Mouse (Mus musculus): Measurements from ENCODE around the gene Ube2q2.
A peak's percentile ranks its signal among the peaks of the same experiment; 100 is the strongest.
"Not testable (repeated sequence)": the region's sequence is repeated elsewhere in the genome, so short reads cannot be mapped to it uniquely, and the experiment has no call there.

The Ube2q2 gene

DNA sequence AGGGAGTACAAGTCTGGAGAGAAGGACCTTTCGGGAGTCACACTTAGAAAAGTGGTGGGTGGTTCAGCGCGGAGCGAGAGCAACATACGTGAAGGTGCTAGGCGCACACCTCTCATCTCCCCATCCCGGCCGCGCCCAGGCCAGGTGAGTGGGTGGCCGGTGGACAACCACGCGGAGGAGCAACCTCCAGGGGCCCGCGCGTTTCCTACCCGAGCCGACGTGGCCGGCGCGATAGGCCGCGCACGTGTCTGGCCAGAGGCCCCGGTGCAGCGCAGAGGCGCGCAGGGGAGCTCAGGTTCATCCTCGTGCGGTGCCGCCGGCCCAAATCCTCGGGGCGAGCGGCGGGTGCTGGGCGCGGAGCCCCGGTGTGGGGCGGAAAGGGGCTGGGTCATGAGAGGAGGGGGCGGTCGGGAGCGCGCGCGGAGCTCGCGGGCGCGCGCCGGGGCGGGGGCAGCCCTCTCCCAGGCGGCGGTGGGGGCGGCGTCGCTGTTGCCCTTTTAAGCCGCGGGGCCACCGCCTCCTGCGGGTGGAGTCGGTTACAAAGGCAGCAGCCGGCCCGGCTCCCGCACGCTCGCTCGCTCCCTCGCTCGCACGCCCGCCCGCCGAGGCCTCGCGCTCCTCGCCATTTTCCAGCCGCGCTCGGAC, at the start of gene Ube2q2:
Gene Ube2q2 (plus strand): TSS at position 1 of the 645 bp plus-strand sequence.
- DNase-seq = peak; percentile 70

DNA sequence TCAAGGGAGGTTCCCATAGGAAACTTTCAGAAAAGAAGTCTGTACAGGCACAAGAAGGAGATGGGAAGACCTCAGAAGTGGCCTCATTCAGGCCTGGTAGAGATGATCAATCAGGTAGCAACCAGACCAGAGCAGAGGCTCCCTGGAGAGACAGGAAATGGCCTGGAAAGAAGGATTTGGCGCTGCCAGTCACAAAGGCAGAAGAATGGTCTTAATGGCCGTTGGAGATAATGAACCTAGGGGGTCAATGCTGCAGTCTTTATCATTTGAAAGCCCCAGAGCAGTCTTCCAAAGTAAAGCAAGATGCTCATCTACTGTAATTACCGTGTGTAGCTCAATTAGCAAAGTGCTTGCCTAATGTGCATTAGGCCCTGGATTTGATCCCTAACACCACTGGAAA, 47.5 kb upstream of the Ube2q2 start:
- no peak for DNase-seq

DNA sequence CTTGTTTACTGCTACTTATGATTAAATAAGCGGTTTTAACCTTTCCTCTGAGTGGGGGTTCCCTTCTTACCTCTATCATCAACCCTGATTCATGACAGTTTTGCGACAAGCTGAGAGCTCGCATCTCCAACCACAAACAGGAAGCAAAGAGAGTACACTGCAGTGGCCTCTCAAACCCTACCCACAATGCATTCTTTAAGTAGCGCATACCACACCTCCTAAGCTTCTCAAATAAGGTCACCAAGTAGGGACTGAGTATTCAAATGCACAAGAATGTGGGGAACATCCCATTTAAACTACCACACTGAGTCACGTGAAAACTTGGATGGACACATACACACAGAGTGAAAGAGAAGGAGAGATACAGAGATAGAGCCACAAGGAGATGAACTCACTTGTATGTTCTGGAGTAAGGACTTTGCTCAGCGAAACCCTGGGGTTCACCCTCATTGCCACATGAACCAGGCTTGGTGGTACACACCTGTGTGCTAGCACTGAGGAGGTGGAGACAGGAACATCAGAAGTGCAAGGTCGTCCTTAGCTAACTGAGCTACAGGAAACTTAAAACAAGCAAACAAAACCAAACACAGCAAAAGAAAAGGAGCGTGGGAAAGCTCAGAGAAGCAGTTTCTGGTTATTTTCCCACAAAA, 46.3 kb upstream of the Ube2q2 start:
- no peak for DNase-seq

DNA sequence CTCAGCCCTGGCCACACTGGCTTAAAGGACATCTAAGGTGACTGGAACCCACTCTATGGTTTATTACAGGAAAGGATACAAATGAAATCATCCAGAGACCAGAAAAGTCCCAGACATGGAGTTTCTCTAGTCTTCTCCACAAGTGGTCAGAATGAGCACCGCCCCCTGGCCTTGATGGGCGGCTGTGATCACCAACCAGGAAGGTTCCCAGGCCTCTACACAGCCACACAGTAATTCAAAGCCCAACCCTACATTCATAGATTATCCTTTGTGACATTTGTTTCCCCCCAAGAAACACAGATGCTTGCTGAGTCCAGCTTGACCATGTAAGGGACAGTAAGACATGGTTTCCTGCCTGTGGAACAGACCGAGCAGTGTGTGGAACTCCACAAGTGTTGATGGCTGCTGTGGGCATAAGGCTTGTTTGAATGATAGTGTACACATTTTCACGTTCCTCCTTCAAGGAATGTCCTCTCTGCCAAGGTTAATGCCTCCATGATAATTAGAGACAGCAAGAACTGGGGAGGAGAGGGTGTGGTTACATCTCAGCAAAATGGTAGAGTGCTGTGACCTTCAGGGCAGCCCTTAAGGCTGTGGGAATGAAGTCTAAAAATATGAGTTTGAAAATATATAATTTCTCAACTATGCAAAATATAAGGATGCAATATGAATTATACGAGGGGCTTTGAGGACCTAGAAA, 45.6 kb upstream of the Ube2q2 start:
- no peak for DNase-seq

DNA sequence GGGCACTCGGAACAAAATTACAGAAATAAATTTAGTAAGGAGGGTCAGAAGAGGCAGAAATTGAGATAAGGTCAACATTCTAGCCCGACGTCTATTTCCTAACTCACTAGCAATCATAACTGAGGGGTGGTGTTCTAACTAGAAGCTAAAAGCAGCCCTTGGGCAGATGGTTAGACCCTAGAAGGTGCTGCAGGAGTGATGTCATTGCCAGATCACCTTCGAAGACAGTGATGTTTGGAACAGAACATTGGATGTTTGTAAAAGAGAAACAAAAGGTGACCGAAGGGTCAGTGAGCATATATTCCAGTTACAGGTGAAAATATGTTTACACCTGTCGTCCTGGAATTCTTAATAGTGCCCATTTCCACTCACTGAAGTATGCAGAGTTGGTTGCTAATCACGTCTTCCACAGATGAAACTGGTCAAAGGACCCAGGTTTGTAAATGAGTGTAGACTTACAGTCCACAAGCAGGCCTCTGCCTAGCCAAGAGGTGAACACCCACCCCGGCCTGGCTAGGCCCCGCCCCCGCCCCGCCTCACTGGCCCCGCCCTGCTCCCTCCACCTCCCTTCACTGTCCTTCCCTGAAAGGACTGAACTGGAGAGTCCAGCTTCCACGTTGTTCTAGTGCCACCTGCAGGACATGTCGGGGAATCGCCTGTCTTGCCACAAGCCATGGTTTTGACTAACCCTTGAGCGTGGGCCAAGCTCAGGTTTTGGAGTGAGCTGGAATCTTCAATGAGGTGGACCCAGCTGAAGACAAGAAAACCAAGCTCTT, 38.4 kb upstream of the Ube2q2 start:
- DNase-seq = peak; percentile 93

DNA sequence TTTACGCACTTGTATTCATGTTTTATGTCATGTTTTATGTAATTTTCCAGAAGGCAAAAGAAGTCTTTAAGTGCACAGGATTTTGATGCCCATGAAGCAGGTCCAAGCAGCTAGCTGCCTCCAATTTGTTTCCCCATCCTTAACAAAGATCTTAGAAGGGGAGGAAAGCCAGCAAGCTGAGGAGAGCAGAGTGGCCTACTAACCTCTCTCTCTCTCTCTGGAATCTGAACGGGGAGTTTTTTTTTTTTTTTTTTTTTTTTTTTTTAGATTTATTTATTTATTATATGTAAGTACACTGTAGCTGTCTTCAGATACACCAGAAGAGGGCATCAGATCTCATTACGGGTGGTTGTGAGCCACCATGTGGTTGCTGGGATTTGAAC, 37.8 kb upstream of the Ube2q2 start:
- DNase-seq = not testable (repeated sequence)

DNA sequence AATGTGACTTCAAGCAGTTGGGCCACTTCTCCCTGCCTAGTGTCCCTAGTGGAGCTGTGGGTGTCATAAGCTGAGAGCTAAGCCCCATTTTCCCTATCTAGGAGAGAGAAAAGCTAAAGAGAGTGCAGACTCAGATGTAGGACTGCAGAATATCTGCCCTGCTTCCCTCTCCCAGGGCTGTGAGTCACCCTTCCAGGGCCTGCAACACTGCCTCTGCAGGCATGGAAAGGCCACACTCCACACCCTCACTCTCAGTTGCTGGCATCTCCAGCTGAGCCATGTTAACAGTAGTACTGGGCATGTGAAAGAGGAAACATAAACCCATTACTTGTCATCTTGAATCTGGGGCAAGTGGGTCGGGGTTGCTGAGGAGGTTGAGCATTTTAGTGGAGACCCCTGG, 33.9 kb upstream of the Ube2q2 start:
- DNase-seq = no peak

DNA sequence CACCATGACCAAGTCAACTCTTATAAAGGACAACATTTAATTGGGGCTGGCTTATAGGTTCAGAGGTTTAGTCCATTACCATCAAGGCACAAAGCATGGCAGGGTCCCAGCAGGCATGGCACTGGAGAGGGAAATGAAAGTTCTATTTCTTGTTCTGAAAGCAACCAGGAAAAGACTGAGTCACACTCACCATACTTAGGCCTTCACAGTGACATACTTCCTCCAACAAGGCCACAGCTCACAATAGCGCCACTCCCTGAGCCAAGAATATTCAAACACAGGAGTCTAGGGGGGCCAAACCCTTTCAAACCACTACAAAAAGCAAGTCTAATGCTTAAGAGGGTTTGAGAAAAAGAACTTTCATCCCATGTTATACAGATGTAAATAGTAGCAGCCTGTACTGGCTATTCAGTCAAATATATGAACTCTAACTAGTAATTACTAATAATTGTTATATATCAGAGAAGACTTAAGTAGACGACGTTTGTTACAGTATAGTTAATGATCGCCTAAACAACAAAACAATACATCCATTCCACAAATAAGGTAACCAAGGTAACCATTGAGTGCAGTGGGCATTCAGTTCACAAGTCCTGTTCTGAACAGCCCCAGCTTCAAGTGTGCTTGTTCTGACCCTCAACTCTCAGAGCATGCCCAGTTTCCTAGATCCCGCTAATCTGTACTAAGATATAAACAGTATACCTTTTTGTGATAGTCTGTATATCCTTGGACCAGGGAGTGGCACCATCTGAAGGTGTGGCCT, 31.2 kb upstream of the Ube2q2 start:
- no peak for DNase-seq

DNA sequence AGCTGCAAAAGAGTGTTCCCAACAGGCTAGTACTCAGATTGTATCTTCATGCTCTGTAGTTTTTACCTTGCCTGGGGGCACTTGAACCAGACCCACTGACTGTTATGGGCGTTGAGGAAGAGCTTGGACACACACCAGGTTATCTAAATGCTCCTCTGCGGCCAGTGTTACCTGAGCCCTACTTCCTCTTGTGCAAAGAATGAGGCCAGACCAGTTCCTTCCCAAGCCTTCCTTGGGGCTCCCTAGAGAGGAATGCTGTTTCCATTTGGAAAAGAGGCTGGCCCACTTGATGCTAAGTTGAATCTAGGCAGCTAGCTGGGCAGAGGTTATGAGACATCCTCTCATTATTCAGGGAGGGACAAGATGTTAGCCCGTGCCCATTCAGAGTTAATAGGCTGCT, 26.1 kb upstream of the Ube2q2 start:
- DNase-seq = no peak

DNA sequence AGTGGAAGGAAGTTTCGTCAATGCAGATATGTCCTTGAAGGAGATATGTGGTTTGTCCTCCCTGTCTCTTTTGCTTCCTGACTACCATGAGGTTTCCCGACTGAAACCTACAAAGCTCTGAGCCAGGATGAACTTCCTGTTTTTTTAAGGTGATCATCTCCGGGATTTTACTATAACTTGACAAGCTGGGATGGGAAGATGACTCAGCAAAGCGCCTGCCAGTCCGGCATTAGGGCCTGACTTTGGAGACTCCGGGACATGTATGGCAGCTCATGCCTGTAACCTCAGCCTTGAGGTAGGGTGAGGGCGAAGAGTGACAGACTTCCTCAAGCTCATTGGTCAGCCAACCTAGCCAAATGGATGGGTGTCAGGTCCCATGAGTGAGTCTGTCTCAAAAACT, 22.9 kb upstream of the Ube2q2 start:
- no peak for DNase-seq

DNA sequence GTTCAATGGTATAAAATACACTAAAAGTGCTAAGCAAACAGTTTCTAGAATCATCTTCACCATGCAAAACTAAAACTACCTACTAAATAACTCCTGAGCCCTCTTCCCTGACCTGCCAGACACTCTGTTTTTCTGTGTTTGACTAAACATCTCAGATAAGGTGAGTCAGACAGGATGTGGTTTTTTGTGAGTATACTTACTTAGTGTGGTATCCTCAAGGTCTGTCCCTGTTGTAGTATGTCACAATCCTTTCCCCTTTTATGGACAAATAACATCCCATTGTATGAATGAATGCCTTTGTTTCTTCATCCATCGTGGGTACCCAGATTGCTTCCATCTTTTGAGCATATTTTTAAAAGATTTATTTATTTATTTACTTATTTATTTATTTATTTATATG, 22.4 kb upstream of the Ube2q2 start:
- DNase-seq = no peak

DNA sequence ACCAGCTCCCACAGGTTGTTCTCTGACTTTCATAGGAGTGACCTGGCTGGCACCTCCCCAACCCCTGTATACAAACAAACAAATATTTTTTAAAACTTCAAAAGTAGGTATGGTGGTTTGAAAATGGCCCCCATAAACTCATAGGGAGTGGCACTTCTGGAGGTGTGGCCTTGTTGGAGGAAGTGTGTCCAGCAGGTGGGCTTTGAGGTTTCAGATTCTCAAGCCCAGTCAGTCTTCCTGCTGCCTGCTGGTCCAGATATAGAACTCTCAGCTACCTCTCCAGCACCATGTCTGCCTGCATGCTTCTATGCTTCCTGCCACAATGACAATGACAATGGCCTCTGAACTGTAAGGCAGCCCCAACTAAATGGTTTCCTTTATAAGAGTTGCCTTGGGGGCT, 16.8 kb upstream of the Ube2q2 start:
- DNase-seq = no peak

DNA sequence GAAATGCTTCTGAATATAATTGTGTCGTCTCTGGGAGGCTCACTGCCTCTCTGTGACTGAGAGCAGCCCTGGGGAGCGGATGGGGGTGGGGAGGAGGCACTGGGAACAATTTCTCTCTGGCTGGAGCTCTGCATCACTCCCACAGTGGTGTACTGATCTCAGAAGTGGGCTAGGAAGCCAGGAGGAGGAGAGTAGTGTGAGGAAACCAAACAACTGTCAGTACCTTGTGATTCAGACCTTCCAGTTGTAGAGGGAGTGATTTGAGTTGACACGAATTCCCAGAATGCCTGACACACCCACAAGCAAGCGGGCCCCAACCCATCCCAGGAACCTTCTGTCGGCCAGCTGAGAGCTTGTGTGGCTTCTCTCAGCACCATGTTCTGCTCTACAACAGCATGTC, 12.1 kb upstream of the Ube2q2 start:
- DNase-seq = no peak

DNA sequence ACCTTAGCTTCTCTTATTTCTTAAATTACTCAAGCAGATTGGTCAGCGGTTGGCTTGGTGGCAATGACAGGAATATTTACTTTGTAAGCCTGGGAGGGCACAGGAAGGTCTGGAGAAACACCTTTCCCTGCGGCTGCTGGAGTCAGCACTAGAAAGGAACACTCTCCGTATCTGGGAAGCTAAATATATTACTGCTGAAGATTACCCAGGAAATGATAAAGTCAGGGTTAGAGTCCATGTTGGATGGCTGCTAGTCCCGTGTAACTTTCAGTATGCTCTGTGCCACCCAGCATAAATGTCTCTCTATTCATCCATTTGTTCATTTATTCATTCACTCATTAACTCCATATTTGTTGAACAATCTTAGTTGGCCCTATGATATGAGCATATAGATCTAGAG, 11.5 kb upstream of the Ube2q2 start:
- no peak for DNase-seq

DNA sequence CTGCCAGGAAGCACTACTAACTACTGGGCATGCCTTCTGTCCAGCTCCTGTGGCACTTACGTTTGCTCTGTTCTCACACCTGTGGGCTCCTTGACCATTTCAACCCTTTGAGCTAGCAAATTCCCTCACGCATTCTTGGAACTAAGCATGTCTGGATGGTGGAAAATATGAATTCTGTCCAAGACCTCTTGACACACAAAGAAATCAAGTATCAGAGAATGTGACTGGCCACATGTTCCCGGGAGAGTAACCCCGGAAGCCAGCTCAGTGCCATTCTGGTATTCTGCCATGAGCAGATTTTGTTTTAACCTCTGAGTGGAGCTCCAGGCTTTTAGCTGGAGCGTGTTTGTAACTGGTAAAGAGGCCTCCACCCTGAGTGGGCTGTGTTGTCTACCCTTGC, 8.7 kb upstream of the Ube2q2 start:
- DNase-seq = no peak

DNA sequence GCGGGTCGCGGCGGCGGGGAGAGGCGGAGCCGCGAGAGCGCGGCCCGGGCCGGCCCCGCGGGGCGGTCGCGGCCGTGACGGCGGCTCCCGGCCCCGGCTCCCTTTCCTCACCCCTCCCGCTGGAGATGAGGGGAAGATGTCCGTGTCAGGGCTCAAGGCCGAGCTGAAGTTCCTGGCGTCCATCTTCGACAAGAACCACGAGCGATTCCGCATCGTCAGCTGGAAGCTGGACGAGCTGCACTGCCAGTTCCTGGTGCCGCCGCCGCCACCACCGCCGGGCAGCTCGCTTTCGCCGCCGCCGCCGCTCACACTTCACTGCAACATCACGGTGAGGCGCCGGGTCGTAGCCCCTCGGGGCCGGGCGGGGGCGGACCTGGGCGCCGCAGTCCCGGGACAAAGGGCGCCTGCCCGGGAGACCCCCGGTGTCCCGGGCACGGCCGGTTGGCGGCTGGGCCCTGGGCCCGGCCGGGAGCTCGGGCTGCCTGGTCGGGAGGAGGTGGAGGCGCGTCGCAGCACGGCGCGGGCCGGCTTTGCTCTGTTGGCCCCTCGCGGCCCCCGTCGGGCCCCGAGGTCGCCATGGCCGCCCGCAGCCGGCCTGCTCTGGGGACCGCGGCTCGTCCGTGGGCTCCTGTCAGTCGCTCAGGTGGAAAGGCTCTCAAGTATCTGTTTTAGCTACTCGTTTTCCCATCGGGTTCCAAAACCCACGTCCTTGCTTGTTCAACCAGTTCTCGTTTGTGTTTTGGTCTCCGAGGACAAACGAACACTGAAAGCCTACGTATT, 1.0 kb downstream of the Ube2q2 start:
- no peak for DNase-seq

DNA sequence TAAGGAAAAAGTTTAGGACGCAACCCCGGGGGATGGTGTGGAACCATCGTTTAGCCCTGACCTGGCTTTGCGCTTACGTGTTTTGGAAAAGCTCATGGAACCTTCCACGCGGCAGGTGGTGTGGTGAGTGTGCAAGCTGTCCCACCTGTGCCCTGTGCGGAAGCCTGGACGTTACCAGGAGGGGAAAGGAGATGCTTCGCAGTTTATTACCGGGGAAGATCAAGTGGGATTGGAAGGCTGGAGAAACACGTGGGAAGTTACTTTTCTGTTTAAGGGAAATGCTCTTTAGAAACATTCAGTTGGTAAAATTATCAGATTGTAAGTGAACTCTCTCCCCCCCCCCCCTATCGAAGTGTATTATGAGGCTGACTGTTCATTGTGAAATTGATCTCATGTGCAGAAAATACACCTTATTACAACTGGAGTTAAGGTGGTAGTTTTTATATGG, 1.6 kb downstream of the Ube2q2 start:
- DNase-seq = peak; percentile 68

DNA sequence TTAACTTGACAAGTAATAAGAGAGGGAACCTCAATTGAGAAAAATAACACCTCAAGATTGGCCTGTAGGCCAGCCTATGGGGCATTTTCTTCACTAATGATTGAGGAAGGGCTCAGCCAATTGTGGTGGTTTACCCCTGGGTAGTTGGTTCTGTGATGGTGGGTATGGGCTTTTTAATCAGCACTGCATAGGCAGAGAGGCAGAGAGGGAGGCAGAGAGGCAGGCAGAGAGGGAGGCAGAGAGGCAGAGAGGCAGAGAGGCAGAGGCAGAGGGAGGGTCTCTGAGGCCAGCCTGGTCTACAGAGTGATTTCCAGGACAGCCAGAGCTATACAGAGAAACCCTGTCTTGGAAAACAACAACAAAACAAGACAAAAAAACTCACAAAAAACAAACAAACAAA, 2.4 kb downstream of the Ube2q2 start:
- no peak for DNase-seq

DNA sequence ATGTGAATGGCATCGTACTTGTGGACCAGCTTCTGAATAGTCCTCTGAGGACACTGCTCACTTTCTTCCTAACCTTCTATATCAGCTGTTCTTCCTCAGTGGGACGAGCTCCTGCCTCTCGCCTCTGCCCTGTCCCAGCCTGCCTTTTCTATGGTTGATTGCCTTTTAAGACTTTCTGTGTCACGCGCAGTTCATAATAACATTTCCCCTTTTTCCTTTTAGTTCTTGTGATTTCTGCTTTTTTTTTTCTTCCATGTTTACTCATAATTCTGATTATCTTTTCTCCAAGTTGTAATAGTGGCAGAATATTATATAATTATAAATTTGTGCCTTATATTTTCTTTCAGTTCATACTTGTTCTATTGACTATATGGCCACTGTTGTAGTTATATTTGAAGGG, 4.3 kb downstream of the Ube2q2 start:
- no peak for DNase-seq

DNA sequence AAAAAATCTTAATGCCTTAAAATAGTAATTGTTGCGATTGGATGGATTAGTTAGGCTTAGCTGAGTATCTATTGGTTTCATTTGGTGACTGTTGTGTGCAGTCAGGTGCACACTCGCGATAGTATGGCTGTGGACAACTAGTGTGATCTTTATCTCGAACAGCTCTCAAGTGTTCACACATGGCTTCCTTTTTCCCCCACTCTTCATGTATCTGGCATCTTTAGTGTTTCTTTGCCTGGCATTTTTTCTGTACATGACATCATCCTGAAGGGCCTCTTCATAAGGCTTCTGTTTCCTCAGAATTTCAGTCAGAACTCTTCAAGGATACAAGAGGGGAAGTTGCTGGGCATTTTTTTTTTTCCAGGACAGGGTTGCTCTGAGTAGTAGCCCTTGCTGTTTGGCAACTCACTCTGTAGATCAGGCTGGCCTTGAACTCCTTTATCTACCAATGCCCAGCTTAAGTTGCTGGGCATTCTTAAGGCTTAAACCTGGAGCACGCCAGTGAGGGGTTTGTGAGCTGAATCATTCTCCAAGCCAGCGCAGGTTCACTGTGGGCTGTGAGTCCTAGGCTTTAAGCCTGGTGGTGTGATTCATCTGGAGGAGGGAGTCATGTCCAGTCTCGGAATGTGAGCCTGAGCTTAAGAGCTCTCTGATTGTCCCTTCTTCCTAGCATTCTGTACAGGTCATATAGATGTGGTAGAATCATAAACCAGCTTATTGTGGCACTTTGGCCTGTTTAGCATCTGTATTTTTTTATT, 22.2 kb downstream of the Ube2q2 start:
- DNase-seq = no peak

DNA sequence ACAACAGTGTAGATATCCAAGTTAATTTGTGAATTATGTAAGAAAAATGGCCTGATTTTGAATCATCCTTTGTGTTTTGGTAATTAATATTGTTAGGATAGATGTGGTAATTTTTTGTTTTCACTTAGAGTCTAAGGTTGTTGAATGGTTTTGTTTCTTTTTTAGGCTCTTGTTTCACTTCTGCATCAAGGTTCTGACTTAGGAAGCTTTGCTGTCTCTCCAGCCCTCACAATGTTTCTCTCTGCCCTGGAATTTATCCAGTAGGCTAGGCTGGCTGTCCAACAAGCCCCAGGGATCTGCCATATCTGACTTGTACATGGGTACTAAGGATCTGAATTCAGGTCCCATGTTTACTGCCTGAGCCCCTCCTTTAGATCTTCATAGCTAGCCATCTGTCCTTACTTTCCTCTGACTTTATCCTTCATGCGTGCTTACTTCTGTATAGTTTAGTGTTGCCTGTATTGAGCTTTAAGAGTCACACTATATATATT, 23.6 kb downstream of the Ube2q2 start:
- no peak for DNase-seq

Data from cerebellum, adult 9-10 months (tissue).